Mouse (Mus musculus): ENCODE measurements at regions not wholly inside any gene's neighbourhood (a gene's known extent, or its start where the extent isn't known, plus 50 kb on each side); places are given as distances from the start of the nearest gene placed in this dataset.

GRCm38 (mm10) chr3:117152414-117152813 is 183.6 kb upstream of the Palmd start:
- no peak overlapping the region for H3K4me3 ChIP-seq (ENCODE audit: control insufficient read depth, low read depth, low read length)
- no peaks in the 10 kb centered on the region for H3K27me3 ChIP-seq (ENCODE audit: control insufficient read depth, insufficient read depth, low read length)
- no peak for TF ChIP-seq CTCF (IDR thresholded peaks at IDR 0.05; ENCODE audit: control insufficient read depth, insufficient read depth, insufficient replicate concordance, low read depth, low read length)
- no peak for TF ChIP-seq POLR2A (IDR thresholded peaks at IDR 0.05; ENCODE audit: control insufficient read depth, low read depth, low read length)
- no peaks in the 10 kb centered on the region for H3K36me3 ChIP-seq (ENCODE audit: control insufficient read depth, insufficient read depth, low read length)
- no peak overlapping the region for H3K27ac ChIP-seq (ENCODE audit: control insufficient read depth, insufficient read depth, low read depth, low read length)
- H3K4me1 ChIP-seq (ENCODE audit: control insufficient read depth, insufficient read depth, low read length): no peaks in the 10 kb centered on the region

- no peak for TF ChIP-seq CTCF (IDR thresholded peaks at IDR 0.05; ENCODE audit: control insufficient read depth, insufficient read depth, insufficient replicate concordance, low read depth, low read length)
- TF ChIP-seq POLR2A (IDR thresholded peaks at IDR 0.05; ENCODE audit: control insufficient read depth, low read depth, low read length): no peak
- Histone ChIP-seq H3K4me3 (ENCODE audit: control insufficient read depth, low read depth, low read length) (no peak overlapping the region), H3K27me3 (ENCODE audit: control insufficient read depth, insufficient read depth, low read length) (no peaks in the 10 kb centered on the region), H3K4me1 (ENCODE audit: control insufficient read depth, insufficient read depth, low read length) (no peaks in the 10 kb centered on the region), H3K36me3 (ENCODE audit: control insufficient read depth, insufficient read depth, low read length) (no peaks in the 10 kb centered on the region), H3K27ac (ENCODE audit: control insufficient read depth, insufficient read depth, low read depth, low read length) (no peak overlapping the region)
These were observed 178.6 kb upstream of the Palmd start for GRCm38 (mm10) chr3:117147414-117147813.

- H3K4me3 ChIP-seq (ENCODE audit: control insufficient read depth, low read depth, low read length): no peak overlapping the region
- TF ChIP-seq CTCF (IDR thresholded peaks at IDR 0.05; ENCODE audit: control insufficient read depth, insufficient read depth, insufficient replicate concordance, low read depth, low read length): no peak
- TF ChIP-seq POLR2A (IDR thresholded peaks at IDR 0.05; ENCODE audit: control insufficient read depth, low read depth, low read length): no peak
These were observed 171.0 kb upstream of the Palmd start for GRCm38 (mm10) chr3:117139835-117140234.

GRCm38 (mm10) chr3:117138720-117139119 is 169.9 kb upstream of the Palmd start:
- H3K4me3 ChIP-seq (ENCODE audit: control insufficient read depth, low read depth, low read length): no peak overlapping the region
- TF ChIP-seq CTCF (IDR thresholded peaks at IDR 0.05; ENCODE audit: control insufficient read depth, insufficient read depth, insufficient replicate concordance, low read depth, low read length) (no peak), POLR2A (IDR thresholded peaks at IDR 0.05; ENCODE audit: control insufficient read depth, low read depth, low read length) (no peak)
- H3K36me3 ChIP-seq (ENCODE audit: control insufficient read depth, insufficient read depth, low read length): no peaks in the 10 kb centered on the region
- H3K27me3 ChIP-seq (ENCODE audit: control insufficient read depth, insufficient read depth, low read length): no peaks in the 10 kb centered on the region
- H3K4me1 ChIP-seq (ENCODE audit: control insufficient read depth, insufficient read depth, low read length): no peaks in the 10 kb centered on the region
- no peak overlapping the region for H3K27ac ChIP-seq (ENCODE audit: control insufficient read depth, insufficient read depth, low read depth, low read length)

More at GRCm38 (mm10) chr3:117139835-117140234, 171.0 kb upstream of the Palmd start:
- Histone ChIP-seq H3K27ac (ENCODE audit: control insufficient read depth, insufficient read depth, low read depth, low read length) (no peak overlapping the region), H3K4me1 (ENCODE audit: control insufficient read depth, insufficient read depth, low read length) (no peaks in the 10 kb centered on the region), H3K27me3 (ENCODE audit: control insufficient read depth, insufficient read depth, low read length) (no peaks in the 10 kb centered on the region), H3K36me3 (ENCODE audit: control insufficient read depth, insufficient read depth, low read length) (no peaks in the 10 kb centered on the region)

GRCm38 (mm10) chr3:117132897-117133296 is 164.1 kb upstream of the Palmd start:
- no peak overlapping the region for H3K4me3 ChIP-seq (ENCODE audit: control insufficient read depth, low read depth, low read length)
- H3K4me1 ChIP-seq (ENCODE audit: control insufficient read depth, insufficient read depth, low read length): no peaks in the 10 kb centered on the region
- TF ChIP-seq CTCF (IDR thresholded peaks at IDR 0.05; ENCODE audit: control insufficient read depth, insufficient read depth, insufficient replicate concordance, low read depth, low read length): no peak
- no peak for TF ChIP-seq POLR2A (IDR thresholded peaks at IDR 0.05; ENCODE audit: control insufficient read depth, low read depth, low read length)
- H3K27me3 ChIP-seq (ENCODE audit: control insufficient read depth, insufficient read depth, low read length): no peaks in the 10 kb centered on the region
- H3K27ac ChIP-seq (ENCODE audit: control insufficient read depth, insufficient read depth, low read depth, low read length): no peak overlapping the region
- H3K36me3 ChIP-seq (ENCODE audit: control insufficient read depth, insufficient read depth, low read length): no peaks in the 10 kb centered on the region

- Histone ChIP-seq H3K27ac (ENCODE audit: control insufficient read depth, insufficient read depth, low read depth, low read length) (no peak overlapping the region), H3K4me3 (ENCODE audit: control insufficient read depth, low read depth, low read length) (no peak overlapping the region), H3K36me3 (ENCODE audit: control insufficient read depth, insufficient read depth, low read length) (no peaks in the 10 kb centered on the region), H3K27me3 (ENCODE audit: control insufficient read depth, insufficient read depth, low read length) (no peaks in the 10 kb centered on the region), H3K4me1 (ENCODE audit: control insufficient read depth, insufficient read depth, low read length) (no peaks in the 10 kb centered on the region)
- no peak for TF ChIP-seq POLR2A (IDR thresholded peaks at IDR 0.05; ENCODE audit: control insufficient read depth, low read depth, low read length)
These were observed 153.4 kb upstream of the Palmd start for GRCm38 (mm10) chr3:117122211-117122610.

- TF ChIP-seq POLR2A (IDR thresholded peaks at IDR 0.05; ENCODE audit: control insufficient read depth, low read depth, low read length) (no peak), CTCF (IDR thresholded peaks at IDR 0.05; ENCODE audit: control insufficient read depth, insufficient read depth, insufficient replicate concordance, low read depth, low read length) (peak; percentile 14; the same call in 1 of the 2 replicates)
- no peaks in the 10 kb centered on the region for H3K4me1 ChIP-seq (ENCODE audit: control insufficient read depth, insufficient read depth, low read length)
- no peaks in the 10 kb centered on the region for H3K27me3 ChIP-seq (ENCODE audit: control insufficient read depth, insufficient read depth, low read length)
- H3K27ac ChIP-seq (ENCODE audit: control insufficient read depth, insufficient read depth, low read depth, low read length): no peak overlapping the region
- no peak overlapping the region for H3K4me3 ChIP-seq (ENCODE audit: control insufficient read depth, low read depth, low read length)
- no peaks in the 10 kb centered on the region for H3K36me3 ChIP-seq (ENCODE audit: control insufficient read depth, insufficient read depth, low read length)
These were observed 151.6 kb upstream of the Palmd start for GRCm38 (mm10) chr3:117120086-117121055.
